Mouse (Mus musculus): ENCODE data around the gene Nlrp3. TPM values are rescaled to one million over a fixed set of nuclear protein-coding genes. Genes with fewer than 3 reads are reported as not detected.
"Not testable (repeated sequence)": the region's sequence is repeated elsewhere in the genome, so short reads cannot be mapped to it uniquely, and the experiment has no call there.

Nlrp3 gene
- polyA plus RNA-seq, 1 experiment from 2014 or later, result 0.15 TPM

- H3K4me1 ChIP-seq, result no peaks in the 10 kb centered on the region
- H3K4me2 ChIP-seq (replicated peaks), result no peak overlapping the region
- no peaks in the 10 kb centered on the region for H3K27me3 ChIP-seq
- ATAC-seq (replicated peaks), result no peak
- no peak overlapping the region for H3K27ac ChIP-seq (replicated peaks)
- H3K9ac ChIP-seq (replicated peaks), result no peak overlapping the region
- 85% methylated on average over 3 of the region's 3 CpGs for WGBS
- no peak overlapping the region for H3K4me3 ChIP-seq
- H3K9me3 ChIP-seq, result no peaks in the 10 kb centered on the region
- H3K36me3 ChIP-seq, result no peaks in the 10 kb centered on the region
These were observed 1.2 kb upstream of the Nlrp3 start for GRCm38 (mm10) chr11:59540123-59540522.

GRCm38 (mm10) chr11:59542442-59542841 is 1.1 kb downstream of the Nlrp3 start:
- H3K9ac ChIP-seq (replicated peaks), result no peak overlapping the region
- 86% methylated on average over 6 of the region's 6 CpGs for WGBS
- no peaks in the 10 kb centered on the region for H3K36me3 ChIP-seq
- H3K4me2 ChIP-seq (replicated peaks), result no peak overlapping the region
- no peak overlapping the region for H3K4me3 ChIP-seq
- H3K27ac ChIP-seq (replicated peaks), result no peak overlapping the region
- no peaks in the 10 kb centered on the region for H3K4me1 ChIP-seq
- no peak for ATAC-seq (replicated peaks)
- no peaks in the 10 kb centered on the region for H3K9me3 ChIP-seq
- H3K27me3 ChIP-seq, result no peaks in the 10 kb centered on the region

GRCm38 (mm10) chr11:59543376-59543775 is 2.0 kb downstream of the Nlrp3 start:
- no peak overlapping the region for H3K4me3 ChIP-seq
- H3K27ac ChIP-seq (replicated peaks), result no peak overlapping the region
- no peaks in the 10 kb centered on the region for H3K9me3 ChIP-seq
- H3K4me2 ChIP-seq (replicated peaks), result no peak overlapping the region
- no peaks in the 10 kb centered on the region for H3K27me3 ChIP-seq
- no peaks in the 10 kb centered on the region for H3K36me3 ChIP-seq
- no peak overlapping the region for H3K9ac ChIP-seq (replicated peaks)
- WGBS, result 88% methylated on average over 3 of the region's 3 CpGs
- ATAC-seq (replicated peaks), result no peak
- no peaks in the 10 kb centered on the region for H3K4me1 ChIP-seq

- 85% methylated on average over 9 of the region's 9 CpGs for WGBS
- Histone ChIP-seq H3K4me3 (no peak overlapping the region), H3K27me3 (no peaks in the 10 kb centered on the region), H3K36me3 (no peaks in the 10 kb centered on the region), H3K27ac (replicated peaks) (no peak overlapping the region), H3K4me2 (replicated peaks) (no peak overlapping the region), H3K9me3 (no peaks in the 10 kb centered on the region), H3K4me1 (no peaks in the 10 kb centered on the region), H3K9ac (replicated peaks) (no peak overlapping the region)
- no peak for ATAC-seq (replicated peaks)
These were observed 2.6 kb downstream of the Nlrp3 start for GRCm38 (mm10) chr11:59544005-59544404.

- no peak for ATAC-seq (replicated peaks)
- H3K4me3 ChIP-seq, result no peak overlapping the region
- H3K27me3 ChIP-seq, result no peaks in the 10 kb centered on the region
- WGBS, result 95% methylated on average over 11 of the region's 11 CpGs
- no peaks in the 10 kb centered on the region for H3K4me1 ChIP-seq
- H3K36me3 ChIP-seq, result no peaks in the 10 kb centered on the region
- no peak overlapping the region for H3K9ac ChIP-seq (replicated peaks)
- H3K9me3 ChIP-seq, result no peaks in the 10 kb centered on the region
- no peak overlapping the region for H3K4me2 ChIP-seq (replicated peaks)
- no peak overlapping the region for H3K27ac ChIP-seq (replicated peaks)
These were observed 12.8 kb downstream of the Nlrp3 start for GRCm38 (mm10) chr11:59554127-59554526.

GRCm38 (mm10) chr11:59554535-59554934 is 13.2 kb downstream of the Nlrp3 start:
- H3K9ac ChIP-seq (replicated peaks), result no peak overlapping the region
- H3K27me3 ChIP-seq, result no peaks in the 10 kb centered on the region
- H3K4me2 ChIP-seq (replicated peaks), result no peak overlapping the region
- ATAC-seq (replicated peaks), result no peak
- H3K9me3 ChIP-seq, result no peaks in the 10 kb centered on the region
- 85% methylated on average over 8 of the region's 8 CpGs for WGBS
- no peaks in the 10 kb centered on the region for H3K4me1 ChIP-seq
- H3K4me3 ChIP-seq, result no peak overlapping the region
- H3K27ac ChIP-seq (replicated peaks), result no peak overlapping the region
- H3K36me3 ChIP-seq, result no peaks in the 10 kb centered on the region

GRCm38 (mm10) chr11:59560906-59561305 is 19.5 kb downstream of the Nlrp3 start:
- no peak overlapping the region for H3K27ac ChIP-seq (replicated peaks)
- no peaks in the 10 kb centered on the region for H3K9me3 ChIP-seq
- H3K9ac ChIP-seq (replicated peaks), result no peak overlapping the region
- 64% methylated on average over 3 of the region's 3 CpGs for whole genome bisulfite sequencing
- no peaks in the 10 kb centered on the region for H3K4me1 ChIP-seq
- no peak for ATAC-seq (replicated peaks)
- no peak overlapping the region for H3K4me2 ChIP-seq (replicated peaks)
- no peaks in the 10 kb centered on the region for H3K36me3 ChIP-seq
- H3K27me3 ChIP-seq, result no peaks in the 10 kb centered on the region
- no peak overlapping the region for H3K4me3 ChIP-seq

- no peaks in the 10 kb centered on the region for H3K4me1 ChIP-seq
- no peak overlapping the region for H3K4me2 ChIP-seq (replicated peaks)
- no peaks in the 10 kb centered on the region for H3K36me3 ChIP-seq
- H3K9ac ChIP-seq (replicated peaks), result no peak overlapping the region
- no peaks in the 10 kb centered on the region for H3K9me3 ChIP-seq
- no peak overlapping the region for H3K4me3 ChIP-seq
- WGBS, result 90% methylated on average over 4 of the region's 4 CpGs
- ATAC-seq (replicated peaks), result no peak
- H3K27me3 ChIP-seq, result no peaks in the 10 kb centered on the region
- H3K27ac ChIP-seq (replicated peaks), result no peak overlapping the region
These were observed 21.0 kb downstream of the Nlrp3 start for GRCm38 (mm10) chr11:59562336-59562735.

- ATAC-seq (replicated peaks), result no peak
- Histone ChIP-seq H3K9me3 (no peaks in the 10 kb centered on the region), H3K27ac (replicated peaks) (no peak overlapping the region), H3K36me3 (no peaks in the 10 kb centered on the region), H3K4me3 (no peak overlapping the region), H3K4me2 (replicated peaks) (no peak overlapping the region), H3K9ac (replicated peaks) (no peak overlapping the region), H3K27me3 (no peaks in the 10 kb centered on the region), H3K4me1 (no peaks in the 10 kb centered on the region)
- WGBS, result 75% methylated on average over 9 of the region's 9 CpGs
These were observed 21.5 kb downstream of the Nlrp3 start for GRCm38 (mm10) chr11:59562837-59563236.

GRCm38 (mm10) chr11:59569306-59569705 is 27.9 kb downstream of the Nlrp3 start:
- WGBS, result 68% methylated on average over 3 of the region's 3 CpGs

GRCm38 (mm10) chr11:59575726-59576125 is 34.4 kb downstream of the Nlrp3 start:
- no peak overlapping the region for H3K27ac ChIP-seq (replicated peaks)
- H3K4me2 ChIP-seq (replicated peaks), result no peak overlapping the region
- WGBS, result 61% methylated on average over 9 of the region's 9 CpGs
- no peak overlapping the region for H3K4me3 ChIP-seq
- H3K9me3 ChIP-seq, result no peaks in the 10 kb centered on the region
- ATAC-seq (replicated peaks), result no peak
- no peak overlapping the region for H3K9ac ChIP-seq (replicated peaks)
- no peaks in the 10 kb centered on the region for H3K4me1 ChIP-seq
- no peaks in the 10 kb centered on the region for H3K27me3 ChIP-seq
- no peaks in the 10 kb centered on the region for H3K36me3 ChIP-seq

More at GRCm38 (mm10) chr11:59569306-59569705, 27.9 kb downstream of the Nlrp3 start:
- Histone ChIP-seq H3K36me3 (no peaks in the 10 kb centered on the region), H3K4me2 (replicated peaks) (no peak overlapping the region), H3K27ac (replicated peaks) (no peak overlapping the region), H3K9ac (replicated peaks) (no peak overlapping the region), H3K27me3 (no peaks in the 10 kb centered on the region), H3K9me3 (no peaks in the 10 kb centered on the region), H3K4me3 (no peak overlapping the region), H3K4me1 (no peaks in the 10 kb centered on the region)
- no peak for ATAC-seq (replicated peaks)

- H3K4me3 ChIP-seq; ATAC-seq (replicated peaks): not testable (repeated sequence)
These were observed 34.8 kb downstream of the Nlrp3 start, which contains the start of gene Olfr222 for GRCm38 (mm10) chr11:59576135-59576534. TSS of gene Olfr222 (minus strand) at chr11:59576235.

GRCm38 (mm10) chr11:59584539-59584938 is 43.2 kb downstream of the Nlrp3 start:
- Histone ChIP-seq H3K4me3 (no peak overlapping the region), H3K4me1 (no peaks in the 10 kb centered on the region), H3K9ac (replicated peaks) (no peak overlapping the region), H3K27ac (replicated peaks) (no peak overlapping the region), H3K4me2 (replicated peaks) (no peak overlapping the region), H3K9me3 (no peaks in the 10 kb centered on the region), H3K36me3 (no peaks in the 10 kb centered on the region), H3K27me3 (no peaks in the 10 kb centered on the region)
- ATAC-seq (replicated peaks), result no peak
- WGBS, result 34% methylated on average over 6 of the region's 6 CpGs

More at GRCm38 (mm10) chr11:59576135-59576534, 34.8 kb downstream of the Nlrp3 start, which contains the start of gene Olfr222:
- not testable (repeated sequence) for H3K9me3 ChIP-seq; H3K27ac ChIP-seq (replicated peaks); H3K4me2 ChIP-seq (replicated peaks); H3K36me3 ChIP-seq; H3K9ac ChIP-seq (replicated peaks); H3K27me3 ChIP-seq; H3K4me1 ChIP-seq
